Mouse (Mus musculus): ENCODE measurements around the gene Stk11.
"Not testable (repeated sequence)": the region's sequence is repeated elsewhere in the genome, so short reads cannot be mapped to it uniquely, and the experiment has no call there.

Gene Stk11

GRCm38 (mm10) chr10:80162716-80163299 lies 47.2 kb downstream of the Stk11 start:
- no peaks in the 10 kb centered on the region for H3K9me3 ChIP-seq (ENCODE audit: low read length)
- H3K4me3 ChIP-seq (replicated peaks; ENCODE audit: low read length): no peak overlapping the region; the same call in 1 of the 2 replicates
- no peak for TF ChIP-seq NANOG (IDR thresholded peaks at IDR 0.05; ENCODE audit: borderline replicate concordance, low read length)
- no peak for TF ChIP-seq POU5F1 (IDR thresholded peaks at IDR 0.05; ENCODE audit: borderline replicate concordance, low read length)
- TF ChIP-seq CTCF (conservative IDR thresholded peaks at IDR 0.05; ENCODE audit: low read length): no peak
- no peaks in the 10 kb centered on the region; the same call in 1 of the 2 replicates for H3K36me3 ChIP-seq (ENCODE audit: insufficient read depth, low read length)
- no peaks in the 10 kb centered on the region for H3K27me3 ChIP-seq (ENCODE audit: insufficient read depth, low read length)
- peaks cover 88% of the 10 kb centered on the region for H3K4me1 ChIP-seq (replicated peaks; ENCODE audit: low read depth, low read length)

- TF ChIP-seq NANOG (IDR thresholded peaks at IDR 0.05; ENCODE audit: borderline replicate concordance, low read length) (no peak), CTCF (conservative IDR thresholded peaks at IDR 0.05; ENCODE audit: low read length) (no peak), POU5F1 (IDR thresholded peaks at IDR 0.05; ENCODE audit: borderline replicate concordance, low read length) (no peak)
- H3K4me1 ChIP-seq (replicated peaks; ENCODE audit: low read depth, low read length): peaks cover 82% of the 10 kb centered on the region
Measured at GRCm38 (mm10) chr10:80163721-80164120, 48.1 kb downstream of the Stk11 start.

GRCm38 (mm10) chr10:80164161-80164997 lies 48.8 kb downstream of the Stk11 start:
- Histone ChIP-seq H3K9me3 (ENCODE audit: low read length) (no peaks in the 10 kb centered on the region), H3K4me1 (replicated peaks; ENCODE audit: low read depth, low read length) (peaks cover 82% of the 10 kb centered on the region), H3K36me3 (ENCODE audit: insufficient read depth, low read length) (peaks cover 8% of the 10 kb centered on the region), H3K27me3 (ENCODE audit: insufficient read depth, low read length) (no peaks in the 10 kb centered on the region), H3K4me3 (replicated peaks; ENCODE audit: low read length) (peak overlapping the region; percentile 74)
- TF ChIP-seq CTCF (conservative IDR thresholded peaks at IDR 0.05; ENCODE audit: low read length) (no peak), NANOG (IDR thresholded peaks at IDR 0.05; ENCODE audit: borderline replicate concordance, low read length) (no peak), POU5F1 (IDR thresholded peaks at IDR 0.05; ENCODE audit: borderline replicate concordance, low read length) (no peak)

More at GRCm38 (mm10) chr10:80163721-80164120, 48.1 kb downstream of the Stk11 start:
- Histone ChIP-seq H3K4me3 (replicated peaks; ENCODE audit: low read length) (peak overlapping the region; percentile 74), H3K9me3 (ENCODE audit: low read length) (no peaks in the 10 kb centered on the region), H3K36me3 (ENCODE audit: insufficient read depth, low read length) (peaks cover 3% of the 10 kb centered on the region; the same call in 1 of the 2 replicates), H3K27me3 (ENCODE audit: insufficient read depth, low read length) (no peaks in the 10 kb centered on the region)

GRCm38 (mm10) chr10:80164998-80165344 lies 49.4 kb downstream of the Stk11 start:
- Histone ChIP-seq H3K4me1 (replicated peaks; ENCODE audit: low read depth, low read length) (peaks cover 85% of the 10 kb centered on the region), H3K36me3 (ENCODE audit: insufficient read depth, low read length) (peaks cover 14% of the 10 kb centered on the region), H3K27me3 (ENCODE audit: insufficient read depth, low read length) (no peaks in the 10 kb centered on the region), H3K4me3 (replicated peaks; ENCODE audit: low read length) (peak overlapping the region; percentile 74), H3K9me3 (ENCODE audit: low read length) (no peaks in the 10 kb centered on the region)
- TF ChIP-seq CTCF (conservative IDR thresholded peaks at IDR 0.05; ENCODE audit: low read length): peak; percentile 96
- no peak for TF ChIP-seq POU5F1 (IDR thresholded peaks at IDR 0.05; ENCODE audit: borderline replicate concordance, low read length)

GRCm38 (mm10) chr10:80165392-80166128 lies 50.0 kb downstream of the Stk11 start, which contains the start of gene Cirbp:
TSS of gene Cirbp (plus strand) at chr10:80165985.
- Histone ChIP-seq H3K36me3 (ENCODE audit: insufficient read depth, low read length) (peaks cover 20% of the 10 kb centered on the region), H3K27me3 (ENCODE audit: insufficient read depth, low read length) (no peaks in the 10 kb centered on the region), H3K4me3 (replicated peaks; ENCODE audit: low read length) (peak within 1 kb of the TSS; percentile 74), H3K9me3 (ENCODE audit: low read length) (no peaks in the 10 kb centered on the region), H3K4me1 (replicated peaks; ENCODE audit: low read depth, low read length) (peaks cover 87% of the 10 kb centered on the region)
- TF ChIP-seq POU5F1 (IDR thresholded peaks at IDR 0.05; ENCODE audit: borderline replicate concordance, low read length) (no peak), NANOG (IDR thresholded peaks at IDR 0.05; ENCODE audit: borderline replicate concordance, low read length) (no peak), CTCF (conservative IDR thresholded peaks at IDR 0.05; ENCODE audit: low read length) (no peak)

GRCm38 (mm10) chr10:80166136-80166535 lies 50.5 kb downstream of the Stk11 start:
- peaks cover 87% of the 10 kb centered on the region for H3K4me1 ChIP-seq (replicated peaks; ENCODE audit: low read depth, low read length)
- H3K27me3 ChIP-seq (ENCODE audit: insufficient read depth, low read length); H3K9me3 ChIP-seq (ENCODE audit: low read length): not testable (repeated sequence)
- H3K36me3 ChIP-seq (ENCODE audit: insufficient read depth, low read length): peaks cover 26% of the 10 kb centered on the region
- H3K4me3 ChIP-seq (replicated peaks; ENCODE audit: low read length): peak overlapping the region; percentile 74

GRCm38 (mm10) chr10:80167460-80168037 lies 51.9 kb downstream of the Stk11 start:
- no peak for TF ChIP-seq NANOG (IDR thresholded peaks at IDR 0.05; ENCODE audit: borderline replicate concordance, low read length)
- TF ChIP-seq POU5F1 (IDR thresholded peaks at IDR 0.05; ENCODE audit: borderline replicate concordance, low read length): no peak
- no peak for TF ChIP-seq CTCF (conservative IDR thresholded peaks at IDR 0.05; ENCODE audit: low read length)
- H3K4me3 ChIP-seq (replicated peaks; ENCODE audit: low read length): peak overlapping the region; percentile 95
- no peaks in the 10 kb centered on the region for H3K9me3 ChIP-seq (ENCODE audit: low read length)
- no peaks in the 10 kb centered on the region for H3K27me3 ChIP-seq (ENCODE audit: insufficient read depth, low read length)
- peaks cover 87% of the 10 kb centered on the region for H3K4me1 ChIP-seq (replicated peaks; ENCODE audit: low read depth, low read length)
- H3K36me3 ChIP-seq (ENCODE audit: insufficient read depth, low read length): peaks cover 39% of the 10 kb centered on the region

- H3K27me3 ChIP-seq (ENCODE audit: insufficient read depth, low read length): no peaks in the 10 kb centered on the region
- H3K4me3 ChIP-seq (replicated peaks; ENCODE audit: low read length): peak overlapping the region; percentile 95
- H3K4me1 ChIP-seq (replicated peaks; ENCODE audit: low read depth, low read length): peaks cover 81% of the 10 kb centered on the region
- no peaks in the 10 kb centered on the region for H3K9me3 ChIP-seq (ENCODE audit: low read length)
- no peak for TF ChIP-seq CTCF (conservative IDR thresholded peaks at IDR 0.05; ENCODE audit: low read length)
- no peak for TF ChIP-seq NANOG (IDR thresholded peaks at IDR 0.05; ENCODE audit: borderline replicate concordance, low read length)
- TF ChIP-seq POU5F1 (IDR thresholded peaks at IDR 0.05; ENCODE audit: borderline replicate concordance, low read length): no peak
- H3K36me3 ChIP-seq (ENCODE audit: insufficient read depth, low read length): peaks cover 39% of the 10 kb centered on the region
Measured at GRCm38 (mm10) chr10:80168038-80168661, 52.5 kb downstream of the Stk11 start.

Measured in E14TG2a.4 (cell line).